Mouse (Mus musculus) left cerebral cortex, postnatal 36 days (tissue): ENCODE results near the gene Ass1. TPM values are rescaled to one million over a fixed set of nuclear protein-coding genes. Genes with fewer than 3 reads are reported as not detected.
A peak's percentile ranks its signal among the peaks of the same experiment; 100 is the strongest.

Source experiments
- DNase-seq, 2 experiments: peaks; one replicate each; pipeline ENCODE4 v3.0.0; 2021 to 2022; ENCODE audit warnings: low spot score in 2 of 2, mixed read lengths in 1 of 2
- intact Hi-C: fragments of 180-260 bp; cut with DNase I; formaldehyde crosslinking; loops from one replicate; pipeline ENCODE4 v1.15.1; 2025
- total RNA-seq, 2 experiments: library from RNA; stranded (reverse); gene quantifications; 2 replicates each; pipeline ENCODE4 v1.2.3; 2021

Gene Ass1
- total RNA-seq, 2 experiments from 2014 or later = 20.2 to 23.8 TPM

DNA sequence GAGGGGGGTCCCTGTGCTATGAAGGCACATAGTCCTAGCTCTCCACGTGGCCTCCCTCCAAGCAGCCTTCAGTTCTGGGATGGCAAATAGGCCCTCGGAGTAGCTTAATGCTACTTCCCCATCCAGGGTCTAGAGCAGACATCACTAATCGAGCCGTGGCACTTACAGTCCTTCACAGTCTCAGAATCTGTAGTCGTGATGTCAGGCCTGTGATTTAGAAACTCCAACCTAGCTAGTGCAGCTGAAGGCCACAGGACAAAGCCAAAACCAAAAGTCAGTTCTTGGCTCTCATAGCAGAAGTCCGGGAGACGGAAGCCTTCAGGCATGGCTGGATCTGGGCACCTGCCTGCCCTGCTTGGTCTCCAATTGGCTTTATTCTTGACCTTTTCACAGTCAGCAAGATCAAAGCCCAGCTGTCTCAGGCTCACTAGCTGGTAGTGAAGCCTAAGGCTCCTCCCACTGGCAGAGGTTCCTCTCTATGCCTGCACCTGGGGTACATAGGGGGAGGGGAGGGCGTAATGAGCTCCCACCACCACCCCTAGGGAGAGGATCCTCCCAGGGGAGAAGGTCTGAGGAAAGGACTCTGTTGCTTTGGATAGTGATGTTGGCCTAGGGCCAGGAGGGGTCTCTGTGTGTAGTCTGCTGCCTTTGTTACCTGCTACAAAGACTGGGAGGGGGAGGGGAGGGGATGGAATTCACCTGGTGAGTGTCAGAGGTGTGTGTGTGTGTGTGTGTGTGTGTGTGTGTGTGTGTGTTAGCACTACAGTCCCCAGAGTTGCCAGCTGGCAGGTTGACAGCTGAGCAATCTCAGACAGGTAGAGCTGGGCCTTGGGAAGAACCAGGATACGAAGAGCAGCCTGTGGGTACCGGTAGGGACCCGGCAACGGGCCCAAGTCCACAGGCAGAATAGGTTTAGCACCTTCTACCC, 7.5 kb downstream of the Ass1 start:
- intact Hi-C loops = no loop called here
- DNase-seq = no peak

DNA sequence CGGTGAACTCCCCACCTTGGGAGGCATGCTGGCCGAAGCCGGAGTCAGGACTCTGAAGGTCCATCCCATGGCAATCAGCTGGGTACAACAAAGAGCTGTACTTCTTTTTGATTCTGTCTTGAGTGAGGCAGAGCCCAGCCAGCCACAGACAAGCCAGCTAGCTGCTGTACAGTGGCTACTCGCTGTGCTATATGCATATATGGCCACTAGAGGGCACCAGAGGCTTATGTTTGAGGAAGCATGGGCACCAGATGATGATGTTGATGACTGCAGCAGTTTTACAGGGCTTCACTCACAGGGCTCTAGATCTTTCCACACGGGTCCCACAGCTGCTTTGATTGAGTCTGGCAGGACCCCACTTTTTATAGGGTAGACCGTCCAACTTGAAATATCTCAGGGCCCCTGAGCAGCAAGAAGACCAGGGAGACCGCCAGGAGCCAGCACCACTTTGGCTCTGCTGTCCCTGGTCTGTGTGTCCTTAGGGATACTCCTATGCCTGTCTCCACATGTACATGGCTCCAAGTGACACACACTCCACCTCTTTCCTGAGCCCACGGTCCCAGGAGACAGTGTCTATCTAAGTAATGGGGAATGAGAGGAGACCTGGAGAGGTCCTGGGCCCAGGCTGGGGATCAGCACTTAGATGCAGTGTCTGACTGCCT, 13.0 kb downstream of the Ass1 start:
- peak; percentile 83 to 85 for DNase-seq
- intact Hi-C loops = loop anchor here (1.0 to 10.0 kb wide), 3 partner anchors 171 to 302 kb away; no protein-coding TSS in a partner anchor

DNA sequence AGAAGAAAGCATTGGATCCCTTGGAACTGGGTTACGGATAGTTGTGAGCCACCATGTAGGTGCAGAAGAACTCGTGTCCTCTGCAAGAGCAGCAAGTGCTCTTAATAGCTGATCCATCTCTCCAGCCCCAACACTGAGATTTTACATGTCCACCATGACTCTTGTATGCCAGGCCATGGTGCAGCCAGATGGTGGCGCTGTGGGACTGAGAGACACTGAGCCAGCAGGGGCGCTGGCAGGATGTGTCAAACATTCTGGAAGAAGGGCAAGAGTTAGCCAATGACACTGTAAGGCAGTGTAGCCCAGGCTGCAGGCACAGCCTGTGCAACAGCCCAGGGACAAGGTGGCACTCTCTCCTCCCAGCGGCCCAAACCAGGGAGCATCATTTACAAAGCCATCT, 14.2 kb downstream of the Ass1 start:
- peak; percentile 70 to 73 for DNase-seq
- intact Hi-C loops = loop anchor here (5.0 to 10.0 kb wide), 2 partner anchors 193 to 301 kb away; no protein-coding TSS in a partner anchor

DNA sequence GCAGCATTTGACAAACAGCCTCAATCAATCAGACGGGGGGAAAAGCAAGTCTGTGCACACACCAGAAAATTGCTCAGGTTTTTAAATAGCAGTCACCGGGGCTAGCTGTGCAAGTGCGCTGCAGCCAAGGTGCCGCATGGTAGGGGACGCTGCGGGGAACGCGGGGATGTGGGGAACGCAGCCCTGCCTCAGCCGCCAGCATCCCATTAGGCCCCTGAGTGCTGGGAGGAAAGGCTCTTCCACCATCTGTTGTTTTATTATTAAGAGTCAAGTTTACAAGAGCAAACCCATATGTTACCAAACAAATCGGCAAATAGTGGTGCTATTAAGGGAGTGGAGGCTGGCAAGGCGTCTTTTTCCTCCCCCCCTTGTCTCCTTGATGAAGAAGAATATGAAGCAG, 19.2 kb downstream of the Ass1 start:
- intact Hi-C loops = loop anchor here (10.0 kb wide), 1 partner anchor 296 kb away; no protein-coding TSS in a partner anchor

DNA sequence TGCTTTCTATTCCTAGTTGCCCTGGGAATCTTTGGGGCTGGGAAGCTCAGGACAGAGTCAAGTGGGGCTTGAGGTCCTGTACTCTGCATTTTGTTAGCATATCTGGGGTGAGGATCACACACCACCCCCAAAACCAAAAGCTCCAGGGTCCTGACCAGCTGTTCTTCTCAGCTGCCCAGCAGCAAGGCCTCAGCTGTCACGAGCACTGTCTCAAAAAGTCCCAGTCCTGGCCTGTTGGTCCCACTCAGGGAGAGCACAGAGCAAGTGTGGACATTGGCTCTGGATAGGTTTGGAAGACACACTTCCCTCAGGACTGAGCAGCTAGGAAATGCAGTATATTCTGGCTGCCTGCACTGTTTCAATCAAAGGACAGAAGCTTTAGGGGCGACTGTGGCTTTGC, 20.5 kb downstream of the Ass1 start:
- no peak for DNase-seq
- intact Hi-C loops = no loop called here

More for the DNA sequence above, 19.2 kb downstream of the Ass1 start:
- DNase-seq = no peak

DNA sequence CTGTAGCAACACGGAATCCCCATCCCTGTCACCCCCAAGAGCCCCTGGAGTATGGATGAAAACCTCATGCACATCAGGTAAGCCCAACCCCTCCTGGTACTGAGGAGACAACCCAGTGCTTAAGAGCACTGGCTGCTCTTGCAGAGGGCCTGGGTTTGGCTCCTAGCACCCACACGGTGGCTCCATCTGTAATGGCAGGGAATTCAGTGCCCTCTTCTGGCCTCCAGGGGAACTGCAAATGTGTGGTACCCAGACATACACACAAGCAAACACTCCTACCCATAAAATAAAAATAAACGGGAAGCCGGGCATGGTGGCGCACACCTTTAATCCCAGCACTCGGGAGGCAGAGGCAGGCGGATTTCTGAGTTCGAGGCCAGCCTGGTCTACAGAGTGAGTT, 22.3 kb downstream of the Ass1 start:
- intact Hi-C loops = no loop called here

DNA sequence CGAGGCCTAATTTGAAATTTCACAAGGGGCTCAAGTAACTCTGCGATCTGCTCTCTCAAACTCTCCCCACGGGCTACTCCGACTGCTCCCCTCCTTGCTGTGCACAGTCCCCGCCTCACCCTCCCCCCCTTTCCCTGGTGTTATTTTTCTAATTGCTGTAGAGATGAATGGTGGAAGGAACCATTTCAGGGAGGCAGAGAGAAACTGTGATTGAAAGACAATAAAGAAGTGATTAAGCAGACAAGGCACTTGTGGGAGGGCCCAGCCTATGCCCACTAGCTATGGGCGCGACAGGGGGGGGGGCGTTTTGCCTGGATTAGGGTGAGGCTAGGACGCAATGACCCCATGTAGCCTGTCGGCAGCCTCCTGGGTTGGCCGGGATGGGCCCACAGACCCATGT, 23.2 kb downstream of the Ass1 start:
- intact Hi-C loops = no loop called here

More for the DNA sequence above, 22.3 kb downstream of the Ass1 start:
- DNase-seq = no peak

DNA sequence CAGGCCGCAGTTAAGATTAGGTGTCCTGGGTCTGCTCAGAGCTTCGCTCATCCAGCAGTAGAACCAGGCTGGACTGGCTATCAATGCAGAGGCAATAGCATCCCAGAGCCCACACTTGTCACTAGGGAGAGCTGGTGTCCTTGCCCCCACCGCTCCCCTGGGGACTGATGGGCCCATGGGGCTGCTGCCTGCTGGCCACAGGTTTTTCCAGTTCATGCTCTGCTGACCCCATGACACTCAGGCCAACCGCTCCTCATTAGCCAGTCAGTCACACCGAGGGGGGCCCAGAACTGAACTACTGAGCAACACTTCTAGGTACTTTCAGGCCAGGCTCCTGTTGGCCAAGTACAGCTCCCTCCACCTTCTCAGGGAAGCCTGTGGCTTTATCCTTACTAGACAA, 24.3 kb downstream of the Ass1 start:
- intact Hi-C loops = no loop called here
- no peak for DNase-seq

More for the DNA sequence above, 23.2 kb downstream of the Ass1 start:
- DNase-seq = no peak

DNA sequence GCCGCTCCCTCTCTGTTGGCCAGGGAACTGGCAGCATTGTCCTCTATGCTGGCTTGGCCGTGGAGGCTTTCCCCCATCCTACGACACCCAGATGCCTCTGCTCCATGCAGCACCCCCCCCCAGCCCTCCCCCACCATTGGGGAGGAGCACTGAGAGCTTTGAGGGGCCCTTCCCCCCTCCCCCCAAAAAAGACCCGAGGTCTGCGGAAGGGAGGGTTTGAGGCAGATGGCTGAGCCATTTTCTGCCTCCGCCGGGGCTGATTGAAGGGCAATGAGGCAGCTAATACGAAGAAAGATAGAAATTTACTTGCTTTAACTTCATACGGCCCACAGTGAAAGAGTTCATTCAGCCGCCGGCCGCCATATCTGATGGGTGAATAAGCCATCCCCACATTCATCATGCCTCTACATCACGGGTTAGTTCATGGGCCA, 25.1 kb downstream of the Ass1 start:
- intact Hi-C loops = no loop called here
- DNase-seq = no peak

DNA sequence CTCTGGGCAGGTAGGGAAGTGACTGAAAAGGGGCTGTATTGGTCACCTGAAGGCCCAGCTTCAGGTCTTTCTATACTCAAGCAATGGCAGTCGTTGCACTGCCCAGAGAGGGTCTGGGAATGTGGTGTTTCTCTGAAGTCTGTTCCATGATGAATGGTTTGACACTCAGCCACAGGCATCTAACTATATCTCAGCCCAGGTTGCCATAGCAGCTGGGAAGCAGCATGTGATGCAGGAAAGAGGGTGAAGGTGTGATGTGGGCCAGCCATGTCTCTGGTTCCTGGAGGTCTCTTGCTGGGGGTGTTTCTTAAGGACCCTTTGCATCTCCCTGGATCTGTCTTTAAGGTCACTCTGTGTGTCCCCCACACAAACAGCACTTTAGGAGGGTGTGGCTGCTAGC, 26.1 kb downstream of the Ass1 start:
- peak; percentile 23 to 32 for DNase-seq
- intact Hi-C loops = loop anchor here (2.0 kb wide), 1 partner anchor 77 kb away; the partner anchor contains the start of gene Fubp3

DNA sequence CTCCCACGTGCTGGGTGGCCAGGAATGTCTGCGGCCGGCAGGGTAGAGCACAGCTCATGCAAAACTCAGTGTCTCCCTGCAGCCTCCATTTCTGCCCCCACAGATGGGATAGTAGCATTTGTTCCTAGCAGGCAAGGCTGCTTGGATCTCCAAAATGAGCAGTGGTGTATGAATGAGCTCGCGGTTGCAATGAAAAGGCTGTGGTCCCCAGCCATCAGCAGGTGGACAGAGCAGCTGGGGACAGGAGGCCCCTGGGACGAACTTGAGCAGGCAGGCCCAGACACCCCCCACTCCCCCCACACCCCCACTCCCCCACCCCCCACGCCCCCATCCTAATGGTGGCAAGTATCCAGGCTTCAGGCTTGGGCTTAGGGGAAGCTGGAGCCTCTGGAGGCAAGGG, 27.1 kb downstream of the Ass1 start:
- no peak for DNase-seq
- intact Hi-C loops = loop anchor here (2.0 kb wide), 1 partner anchor 76 kb away; the partner anchor contains the start of gene Fubp3

DNA sequence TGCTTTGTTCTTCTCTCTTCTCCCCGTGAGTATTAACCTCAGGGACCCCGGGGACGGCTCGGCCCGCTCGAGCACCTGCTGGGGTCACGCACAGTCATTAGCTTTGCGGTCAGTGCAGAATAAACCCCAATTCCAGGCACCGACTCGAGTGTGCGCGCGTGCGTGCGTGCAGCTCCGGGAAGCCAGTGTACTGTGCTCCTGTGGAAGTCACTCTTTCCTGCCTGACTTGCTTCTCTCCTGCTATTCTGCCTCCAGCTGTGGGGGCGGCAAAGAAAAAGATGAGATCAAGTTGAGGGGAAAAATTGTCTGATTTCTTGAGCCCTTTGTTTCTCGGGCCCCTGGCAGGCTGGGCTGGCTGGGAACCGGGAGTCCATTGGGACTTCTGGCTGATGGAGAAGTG, 27.6 kb downstream of the Ass1 start:
- intact Hi-C loops = loop anchor here (2.0 kb wide), 1 partner anchor 75 kb away; the partner anchor contains the start of gene Fubp3
- DNase-seq = no peak

DNA sequence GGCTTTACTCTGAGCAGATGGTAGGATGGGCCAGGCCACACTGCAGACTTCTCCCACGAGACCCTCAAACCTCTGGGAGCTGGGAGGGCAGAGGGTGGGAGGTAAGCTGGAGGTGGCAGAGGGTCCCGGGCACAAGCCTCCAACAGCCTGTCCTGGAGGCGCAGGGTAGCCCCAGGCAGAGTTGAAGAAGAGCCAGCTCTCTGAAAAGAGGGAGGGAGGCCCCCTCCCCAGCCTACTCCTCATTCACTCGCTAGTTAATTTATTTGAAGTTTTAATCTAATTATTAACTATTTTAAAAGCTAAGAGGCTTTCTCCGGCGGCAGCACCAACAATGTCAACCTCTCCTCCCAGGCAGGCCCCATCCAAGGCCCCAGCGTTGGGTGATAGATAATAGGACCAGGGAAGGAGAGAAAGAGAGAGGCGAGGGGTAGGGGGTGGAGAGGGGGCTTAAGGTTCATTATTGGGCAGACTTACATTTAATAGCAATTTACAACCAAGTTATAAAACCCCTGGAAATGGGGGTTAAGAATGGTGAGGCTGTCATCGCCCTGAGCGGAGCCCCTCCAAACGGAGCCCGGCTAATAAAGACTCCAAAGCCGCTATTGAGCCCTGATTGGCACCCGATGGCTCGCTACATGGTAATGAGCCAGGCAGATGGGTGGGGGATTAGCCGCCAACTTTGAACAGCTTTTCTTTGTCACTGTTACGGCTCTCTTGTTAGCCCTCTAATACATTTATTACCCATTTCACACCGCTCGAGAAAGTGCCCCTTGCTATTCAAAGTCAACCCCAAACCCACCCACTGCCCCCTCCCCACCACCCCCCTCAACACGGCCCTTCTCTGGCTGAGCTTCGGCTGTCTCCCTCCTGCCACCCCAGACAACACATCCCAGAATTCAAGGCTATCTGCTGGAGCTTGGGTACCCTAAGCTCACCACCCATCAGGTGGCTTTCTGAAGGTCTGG, 29.6 kb downstream of the Ass1 start:
- DNase-seq = no peak
- intact Hi-C loops = no loop called here

DNA sequence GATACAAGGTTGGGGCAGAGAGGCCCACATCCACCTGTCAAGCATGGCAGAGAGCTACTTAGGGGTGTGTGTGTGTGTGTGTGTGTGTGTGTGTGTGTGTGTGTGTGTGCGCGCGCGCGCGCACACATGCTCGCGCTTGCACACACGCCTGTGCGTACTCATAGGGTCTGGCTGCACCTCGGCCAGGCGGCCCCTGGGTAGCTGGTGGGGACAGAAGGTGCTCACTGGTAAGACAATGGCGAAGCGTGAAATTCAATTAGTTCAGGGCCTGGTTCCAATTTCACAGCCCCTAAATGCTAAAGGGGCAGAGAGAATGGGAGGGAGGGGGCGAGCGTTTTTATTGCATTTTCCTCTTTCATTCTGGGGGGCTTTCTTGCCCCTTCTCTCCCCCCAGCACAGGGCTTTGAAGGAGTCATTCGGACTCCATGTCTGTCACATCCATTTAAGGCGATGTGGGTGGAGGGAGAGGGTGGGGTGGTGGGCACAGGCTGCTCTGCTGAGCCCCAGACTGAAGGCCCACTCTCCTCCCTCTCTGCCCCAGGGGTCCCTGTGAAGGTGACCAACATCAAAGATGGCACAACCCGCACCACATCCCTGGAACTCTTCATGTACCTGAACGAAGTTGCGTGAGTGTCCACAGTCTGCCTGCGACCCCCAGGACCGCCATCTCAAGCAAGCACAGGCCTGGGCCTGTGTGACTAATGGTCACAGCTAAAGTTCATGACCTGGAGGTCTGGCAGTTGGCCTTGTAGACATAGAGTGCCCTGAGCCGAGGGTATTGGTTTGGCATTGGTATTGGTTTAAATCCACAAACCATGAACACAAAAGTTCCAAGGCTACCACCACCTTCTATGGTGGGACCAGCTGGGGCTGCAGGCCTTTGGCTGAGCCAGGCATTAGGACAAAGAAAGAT, 30.5 kb downstream of the Ass1 start:
- DNase-seq = no peak
- intact Hi-C loops = no loop called here

DNA sequence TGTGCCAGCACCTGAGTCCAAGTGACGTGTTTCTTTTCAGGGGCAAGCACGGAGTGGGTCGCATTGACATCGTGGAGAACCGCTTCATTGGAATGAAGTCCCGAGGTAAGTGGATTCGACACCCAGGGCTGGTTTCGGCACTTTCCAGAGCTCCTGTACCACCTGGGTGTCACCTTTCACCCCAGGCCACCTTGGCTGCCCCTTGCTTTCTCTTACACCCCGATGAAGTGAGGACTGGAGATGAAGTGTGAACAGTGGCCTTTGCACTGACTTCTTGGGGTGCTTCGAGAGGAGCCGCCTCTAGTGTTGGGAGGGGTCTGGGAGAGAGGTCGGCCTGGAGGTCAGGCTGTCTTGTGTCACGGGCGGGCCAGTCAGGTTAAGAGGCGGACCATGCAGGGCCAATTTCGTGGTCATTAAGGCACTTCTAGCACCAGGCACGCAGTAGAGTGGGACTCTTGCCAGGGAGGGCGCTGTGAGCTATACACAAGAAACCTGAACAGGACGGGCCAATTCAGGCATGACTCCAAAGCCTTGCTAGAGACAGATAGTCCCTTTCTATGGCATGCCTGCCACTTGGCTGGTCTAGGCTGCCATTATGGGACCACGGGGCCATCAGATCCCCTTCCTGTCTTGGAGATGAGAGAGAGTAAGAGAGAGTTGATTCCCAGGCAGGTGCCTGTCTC, 31.6 kb downstream of the Ass1 start:
- no peak for DNase-seq
- intact Hi-C loops = no loop called here

DNA sequence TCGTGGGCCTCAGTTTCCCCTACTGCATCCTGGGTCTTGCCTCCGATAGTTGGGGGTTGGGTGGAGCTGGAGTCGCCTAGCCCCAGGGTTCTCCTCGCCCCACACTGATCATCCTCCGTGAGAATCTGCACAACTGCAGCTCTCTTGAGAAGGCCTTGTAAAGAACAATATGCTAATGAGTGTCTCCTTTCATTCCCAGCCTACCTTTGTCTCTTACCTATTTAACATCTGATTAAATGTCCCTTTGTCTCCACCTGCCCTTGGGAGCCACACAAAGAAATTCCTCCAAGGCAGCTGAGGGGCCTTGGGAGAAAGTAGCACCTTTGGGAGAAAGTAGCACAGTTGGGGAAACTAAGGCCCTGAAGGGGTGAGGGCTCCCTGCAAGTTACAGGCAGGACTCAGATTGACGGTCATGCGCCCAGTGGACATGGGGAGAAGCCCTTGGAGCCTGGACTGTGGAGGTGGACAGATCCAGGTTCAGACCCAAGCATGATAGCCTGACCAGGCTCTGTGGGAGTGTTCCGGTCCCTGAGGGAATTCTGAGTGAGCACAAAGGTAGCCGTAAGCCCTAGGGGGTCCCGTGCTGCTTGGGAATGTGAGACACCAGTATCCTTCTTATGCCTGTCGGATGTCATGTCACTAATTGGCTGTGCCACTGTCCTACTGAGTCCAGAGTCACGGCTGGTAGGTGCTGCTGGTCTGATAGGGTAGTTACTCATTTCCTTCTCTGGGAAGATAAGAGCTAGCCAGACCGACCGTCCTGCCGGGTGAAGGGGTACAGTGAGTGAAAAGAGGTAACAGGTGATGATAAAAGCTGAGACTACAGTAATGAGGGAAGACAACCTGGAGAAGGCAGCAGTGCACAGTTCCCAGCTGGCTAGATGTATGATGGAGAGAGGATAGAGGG, 32.9 kb downstream of the Ass1 start:
- DNase-seq = no peak
- intact Hi-C loops = no loop called here

DNA sequence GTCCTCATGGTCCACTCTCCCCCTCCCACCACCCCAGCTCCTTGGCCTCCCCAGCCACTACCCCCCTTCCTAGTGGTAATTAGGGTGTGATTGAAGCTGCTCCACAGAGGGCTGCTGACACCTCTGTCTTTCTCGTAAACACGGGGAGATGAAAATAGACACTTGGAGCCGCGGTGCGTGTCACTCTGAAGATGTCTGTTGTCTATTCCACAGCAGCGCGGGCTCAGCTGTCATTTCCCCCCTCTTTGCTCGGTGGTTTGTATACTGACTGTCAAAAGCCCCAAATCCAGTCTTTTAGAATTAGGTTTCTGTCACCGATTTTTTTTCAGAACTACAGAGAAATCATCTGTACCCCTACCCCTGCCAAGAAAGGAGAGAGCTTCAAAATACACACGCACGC, 35.5 kb downstream of the Ass1 start:
- intact Hi-C loops = no loop called here
- no peak for DNase-seq
